Mouse (Mus musculus) macrophage (primary cell): ENCODE results near the gene Rnaseh2c. TPM values are rescaled to one million over a fixed set of nuclear protein-coding genes. Genes with fewer than 3 reads are reported as not detected.

Experiments
- H3K27ac ChIP-seq: fragments of 350-480 bp; formaldehyde crosslinking; 2 replicates; pipeline ENCODE4 v1.9.0; 2021
- H3K36me3 ChIP-seq: fragments of 350-480 bp; formaldehyde crosslinking; 2 replicates; pipeline ENCODE4 v1.9.0; 2021; ENCODE audit errors: inconsistent target
- H3K4me3 ChIP-seq: fragments of 350-480 bp; formaldehyde crosslinking; 2 replicates; pipeline ENCODE4 v1.9.0; 2021; ENCODE audit errors: inconsistent target
- H3K79me2 ChIP-seq: fragments of 350-480 bp; formaldehyde crosslinking; 2 replicates; pipeline ENCODE4 v1.9.0; 2021; ENCODE audit errors: inconsistent target
- WGBS: methylation state at CpG from one replicate; pipeline ENCODE4 v1.1.7; 2026; ENCODE audit warnings: inconsistent platforms; ENCODE audit not compliant: missing documents; 5-methylcytosine and 5-hydroxymethylcytosine counted together
- polyA plus RNA-seq: library from polyadenylated mRNA; stranded (reverse); fragments of 250-400 nt; gene quantifications from 3 replicates; pipeline ENCODE4 v1.2.4, GENCODE M21; 2018; ENCODE audit warnings: inconsistent platforms

The Rnaseh2c gene
- polyA plus RNA-seq, 1 experiment from 2014 or later, result 11.6 TPM

DNA sequence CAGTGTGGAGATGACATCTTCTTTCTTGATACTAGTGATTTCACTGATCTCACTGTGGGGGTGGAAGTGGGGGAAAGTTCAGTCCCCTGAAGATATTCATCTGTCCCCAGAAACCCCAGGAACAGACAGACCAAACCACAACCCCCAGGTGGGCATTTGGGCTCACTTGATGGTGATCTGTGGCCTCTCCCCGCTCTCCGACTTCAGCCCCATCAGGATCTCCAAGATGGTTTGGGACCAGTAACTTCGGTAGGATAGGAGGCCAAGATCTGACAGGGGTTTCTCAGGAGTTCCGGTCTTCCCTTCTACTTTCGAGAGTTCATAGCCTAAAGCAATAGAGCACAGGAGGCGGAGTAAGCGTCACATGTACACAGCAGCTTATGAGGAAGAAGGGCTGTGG, 2.0 kb downstream of the Rnaseh2c start:
- H3K27ac ChIP-seq, result no peak overlapping the region
- 67% methylated on average over 7 of the region's 7 CpGs for WGBS
- peaks cover 18% of the 10 kb centered on the region for H3K79me2 ChIP-seq
- H3K4me3 ChIP-seq, result no peak overlapping the region
- peaks cover 41% of the 10 kb centered on the region for H3K36me3 ChIP-seq

DNA sequence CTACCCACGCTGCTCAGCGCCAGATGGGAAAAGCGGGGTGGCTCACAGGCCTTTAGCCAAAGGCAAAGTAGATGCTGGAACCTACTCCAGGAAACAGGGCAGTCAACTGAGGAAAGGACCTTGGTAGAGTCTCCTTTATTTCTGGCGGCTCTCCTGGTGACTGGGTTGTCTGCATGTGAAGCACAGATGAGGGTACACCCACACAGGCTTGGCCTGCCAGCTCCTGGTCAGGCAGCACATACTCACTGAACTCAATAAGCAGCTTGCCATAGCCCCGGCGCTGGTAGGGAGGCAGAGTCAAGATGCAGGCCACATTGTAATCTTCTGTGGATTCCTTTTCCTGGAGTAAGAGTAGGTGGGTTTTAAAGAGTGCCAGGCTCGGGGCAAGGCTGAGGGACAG, 3.5 kb downstream of the Rnaseh2c start:
- H3K79me2 ChIP-seq, result peaks cover 27% of the 10 kb centered on the region
- WGBS, result 95% methylated on average over 7 of the region's 7 CpGs
- no peak overlapping the region for H3K4me3 ChIP-seq
- H3K36me3 ChIP-seq, result peaks cover 41% of the 10 kb centered on the region
- no peak overlapping the region for H3K27ac ChIP-seq

DNA sequence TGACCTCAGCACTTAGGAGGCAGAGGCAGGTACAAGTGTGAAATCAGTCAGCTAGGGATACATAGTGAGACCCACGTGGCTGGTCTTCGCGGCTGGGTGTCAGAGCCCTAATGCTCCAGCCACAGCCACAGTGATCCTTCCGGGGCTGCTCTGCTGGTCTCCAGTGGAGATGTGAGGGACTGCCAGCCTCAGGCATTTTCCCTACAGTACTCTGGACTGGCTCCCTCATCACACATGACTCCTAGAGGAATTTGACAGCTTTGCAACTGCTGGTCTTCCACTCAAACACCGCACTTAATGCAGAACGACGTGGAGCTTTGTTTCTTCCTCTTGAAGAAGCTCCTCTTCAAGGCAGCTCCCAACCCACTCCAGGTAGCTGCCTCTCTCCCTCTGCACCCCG, 4.5 kb downstream of the Rnaseh2c start:
- Histone ChIP-seq H3K4me3 (no peak overlapping the region), H3K27ac (no peak overlapping the region), H3K36me3 (peaks cover 41% of the 10 kb centered on the region), H3K79me2 (peaks cover 27% of the 10 kb centered on the region)
- 89% methylated on average over 8 of the region's 8 CpGs for WGBS

DNA sequence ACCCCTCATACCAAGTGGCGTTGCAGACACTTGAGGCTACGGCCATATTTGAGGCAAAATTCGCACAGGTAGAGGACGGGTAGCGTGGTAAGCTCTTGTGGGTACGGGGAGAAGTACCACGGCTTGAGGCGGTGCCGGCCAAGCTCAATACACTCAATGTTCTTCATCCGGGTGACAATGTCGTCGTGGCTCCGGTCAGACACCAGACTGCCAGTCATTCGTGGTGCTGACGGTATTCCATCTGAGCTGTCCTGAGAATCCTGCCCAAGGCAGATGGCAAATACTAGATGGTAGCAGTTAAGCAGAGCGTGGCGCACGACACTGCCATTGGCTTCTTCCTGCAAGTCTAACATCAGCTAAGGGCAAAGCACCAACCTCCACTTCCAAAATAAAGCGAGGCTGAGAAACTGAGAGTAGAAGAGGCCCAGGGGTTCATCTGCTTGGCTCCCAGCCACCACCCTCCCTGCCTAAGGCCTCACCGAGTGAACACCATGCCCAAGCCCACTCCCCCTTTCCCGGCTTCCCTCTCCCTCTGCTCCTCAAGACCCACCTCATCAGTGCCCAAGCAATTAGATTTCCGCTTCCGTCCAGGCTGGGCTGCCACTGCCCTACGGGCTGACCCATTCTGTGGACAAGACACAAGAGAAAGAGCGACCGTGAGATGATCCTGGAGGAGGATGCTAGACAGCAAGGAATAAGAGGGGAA, 6.2 kb downstream of the Rnaseh2c start:
- Histone ChIP-seq H3K79me2 (peaks cover 19% of the 10 kb centered on the region; the same call in 1 of the 2 replicates), H3K27ac (no peak overlapping the region), H3K36me3 (peaks cover 41% of the 10 kb centered on the region), H3K4me3 (no peak overlapping the region)
- WGBS, result 94% methylated on average over 24 of the region's 26 CpGs

DNA sequence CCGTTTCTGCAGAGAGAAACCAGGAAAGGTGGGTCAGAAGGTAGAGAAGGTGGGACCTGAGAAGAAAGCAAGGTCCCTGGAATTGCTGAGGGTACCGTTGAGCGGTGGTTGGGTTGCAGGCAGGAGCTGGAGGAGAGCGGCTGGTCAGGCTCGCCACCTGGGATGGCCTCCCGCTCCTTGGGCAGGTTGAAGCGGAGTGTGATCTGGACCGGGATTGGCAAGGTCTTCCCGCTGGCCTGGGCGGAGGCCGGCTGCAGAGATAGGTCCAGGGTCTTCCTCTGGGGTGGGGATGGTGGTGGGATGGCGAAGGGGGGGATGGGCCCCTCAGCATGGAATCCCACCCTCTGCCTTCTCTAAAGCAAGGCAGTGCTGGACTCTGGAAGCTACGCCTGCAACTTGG, 7.0 kb downstream of the Rnaseh2c start:
- Histone ChIP-seq H3K36me3 (peaks cover 41% of the 10 kb centered on the region), H3K27ac (no peak overlapping the region), H3K79me2 (peaks cover 12% of the 10 kb centered on the region; the same call in 1 of the 2 replicates), H3K4me3 (0 out of 2 replicates have a peak overlapping the region, but pooled peaks have one; percentile 62)
- WGBS, result 96% methylated on average over 13 of the region's 13 CpGs

DNA sequence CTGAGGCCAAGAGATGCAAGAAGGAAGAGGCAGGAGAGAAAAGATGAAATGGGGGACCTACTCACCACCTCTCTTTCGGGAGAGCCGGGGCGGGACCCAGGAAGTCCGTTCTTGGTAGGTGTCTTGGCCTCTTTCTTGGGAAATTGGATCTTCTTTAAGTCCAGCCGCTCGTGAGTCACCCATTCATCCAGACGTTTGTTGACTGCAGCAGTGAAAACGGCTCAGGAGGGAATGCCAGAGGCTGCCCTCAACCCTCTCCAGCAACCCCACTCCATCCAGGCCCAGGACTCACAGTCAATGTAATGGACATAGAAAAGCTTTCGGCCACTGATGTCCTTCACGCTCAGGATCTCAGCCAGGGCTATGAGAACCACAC, 7.5 kb downstream of the Rnaseh2c start:
- peaks cover 41% of the 10 kb centered on the region for H3K36me3 ChIP-seq
- WGBS, result 53% methylated on average over 10 of the region's 10 CpGs
- H3K4me3 ChIP-seq, result peak overlapping the region; percentile 62
- H3K79me2 ChIP-seq, result peaks cover 12% of the 10 kb centered on the region; the same call in 1 of the 2 replicates
- peak overlapping the region; percentile 90 for H3K27ac ChIP-seq

DNA sequence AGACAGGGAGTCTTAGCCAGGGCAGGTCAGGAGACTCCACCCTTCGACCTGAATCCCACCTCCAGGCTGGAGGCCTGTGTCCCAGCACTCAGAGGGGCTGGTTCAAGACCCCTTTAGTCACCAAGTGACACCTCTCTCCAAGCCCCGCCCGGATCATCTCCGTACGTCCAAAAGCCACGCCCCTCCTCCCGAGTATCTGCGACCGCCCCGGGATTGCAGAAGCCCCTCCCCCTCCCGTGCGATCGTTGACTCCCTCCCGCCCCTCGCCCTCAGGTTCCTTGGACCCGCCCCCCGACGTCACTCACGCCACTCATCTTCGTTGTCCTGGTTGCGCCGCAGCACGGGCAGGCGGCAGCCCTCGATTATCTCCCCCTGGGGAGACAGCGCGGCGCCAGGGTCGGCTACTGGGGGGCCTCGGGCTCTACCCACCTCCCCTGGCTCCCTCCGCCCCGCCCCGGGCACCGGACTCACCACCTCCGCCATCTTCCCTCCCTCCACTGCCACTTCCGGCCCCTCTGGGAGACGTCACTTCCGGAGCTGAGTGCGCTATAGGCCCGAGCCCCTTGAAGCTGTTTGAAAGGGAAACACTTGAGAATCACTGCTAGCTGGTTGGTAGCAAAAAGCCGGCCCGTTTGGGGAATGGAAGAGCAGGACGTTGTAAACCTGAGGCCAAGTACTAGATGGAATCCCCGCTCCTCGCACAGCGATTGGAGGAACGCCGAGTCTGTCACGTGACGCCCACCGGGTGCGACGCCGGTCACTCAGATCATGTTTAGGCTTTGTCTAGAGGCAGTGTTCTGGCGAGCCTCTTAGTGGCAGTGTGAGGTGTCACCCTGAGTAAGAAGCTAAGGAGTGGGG, 8.1 kb downstream of the Rnaseh2c start, which contains the start of gene Kat5:
TSS of gene Kat5 (minus strand) at position 691 of the 858 bp plus-strand sequence.
- H3K36me3 ChIP-seq, result peaks cover 36% of the 10 kb centered on the region
- H3K4me3 ChIP-seq, result peak within 1 kb of the TSS; percentile 62
- H3K27ac ChIP-seq, result peak within 1 kb of the TSS; percentile 90
- WGBS, result 3% methylated on average over 41 of the region's 55 CpGs
- H3K79me2 ChIP-seq, result peaks cover 12% of the 10 kb centered on the region; the same call in 1 of the 2 replicates

DNA sequence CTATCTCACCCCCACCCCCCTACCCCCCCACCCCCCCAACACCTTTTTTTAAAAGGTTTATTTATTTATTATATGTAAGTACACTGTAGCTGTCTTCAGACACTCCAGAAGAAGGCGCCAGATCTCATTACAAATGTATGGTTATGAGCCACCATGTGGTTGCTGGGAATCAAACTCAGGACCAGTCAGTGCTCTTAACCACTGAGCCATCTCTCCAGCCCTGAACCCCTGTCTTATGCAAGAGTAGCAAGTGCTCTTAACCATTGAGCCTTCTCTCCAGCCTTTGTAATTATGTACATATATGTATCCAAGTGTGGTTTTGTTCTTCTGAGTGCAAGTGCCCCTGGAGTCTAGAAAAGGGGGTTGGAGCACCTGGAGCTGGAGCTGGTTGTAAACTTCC, 10.3 kb downstream of the Rnaseh2c start:
- Histone ChIP-seq H3K27ac (no peak overlapping the region), H3K36me3 (peaks cover 14% of the 10 kb centered on the region; the same call in 1 of the 2 replicates), H3K4me3 (no peak overlapping the region), H3K79me2 (peaks cover 12% of the 10 kb centered on the region; the same call in 1 of the 2 replicates)
- 100% methylated on average over 1 of the region's 1 CpGs for WGBS

DNA sequence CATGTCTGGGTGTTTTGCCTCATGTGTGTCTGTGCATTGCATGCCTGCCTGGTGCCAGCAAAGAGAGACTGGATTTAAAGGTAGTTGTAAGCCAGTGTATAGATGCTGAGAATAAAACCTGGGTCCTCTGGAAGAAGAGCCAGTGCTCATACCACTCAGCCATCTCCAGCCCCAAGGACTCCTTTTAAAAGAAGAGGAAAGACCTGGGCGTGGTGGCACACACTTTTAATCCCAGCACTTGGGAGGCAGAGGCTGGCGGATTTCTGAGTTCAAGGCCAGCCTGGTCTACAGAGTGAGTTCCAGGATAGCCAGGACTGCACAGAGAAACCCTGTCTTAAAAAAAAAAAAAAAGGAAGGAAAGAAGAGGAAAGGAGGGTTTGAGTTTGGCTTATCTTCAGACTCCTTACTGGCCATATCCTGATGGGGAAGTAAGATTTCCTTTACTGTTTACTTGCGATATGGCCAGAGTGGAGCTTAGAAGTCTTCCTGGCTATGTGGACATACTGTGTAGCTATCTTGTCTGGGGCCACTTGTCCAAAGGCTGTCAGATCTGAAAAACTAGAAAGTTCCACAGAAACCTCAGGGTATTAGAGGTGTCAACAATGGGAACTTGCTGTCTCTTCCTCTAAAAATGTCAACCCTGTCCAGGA, 11.2 kb downstream of the Rnaseh2c start:
- peaks cover 5% of the 10 kb centered on the region; the same call in 1 of the 2 replicates for H3K36me3 ChIP-seq
- H3K4me3 ChIP-seq, result no peak overlapping the region
- 47% methylated on average over 3 of the region's 3 CpGs for WGBS
- H3K79me2 ChIP-seq, result peaks cover 12% of the 10 kb centered on the region; the same call in 1 of the 2 replicates
- H3K27ac ChIP-seq, result peak overlapping the region; percentile 2; the same call in 1 of the 2 replicates

DNA sequence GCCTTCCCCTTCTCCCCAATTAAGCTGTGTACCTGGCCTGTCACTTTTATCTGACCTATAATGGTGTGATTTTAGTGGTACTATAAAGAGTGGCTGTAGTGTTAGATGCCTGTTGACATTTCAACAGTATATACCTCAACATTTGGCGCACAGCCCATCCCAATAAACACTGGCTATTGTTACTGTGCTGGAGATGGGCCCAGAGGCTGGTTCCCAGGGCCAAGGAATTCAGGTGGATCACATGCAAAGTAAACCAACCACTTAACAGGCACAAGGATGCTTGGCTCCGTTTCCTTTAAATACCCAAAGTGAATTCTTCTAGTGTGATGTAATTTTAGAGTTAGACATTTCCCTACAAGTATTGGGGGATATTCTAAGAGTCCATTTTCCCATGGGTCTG, 13.3 kb downstream of the Rnaseh2c start:
- H3K4me3 ChIP-seq, result no peak overlapping the region
- H3K79me2 ChIP-seq, result no peaks in the 10 kb centered on the region
- H3K36me3 ChIP-seq, result no peaks in the 10 kb centered on the region
- WGBS, result 100% methylated on average over 2 of the region's 2 CpGs
- H3K27ac ChIP-seq, result no peak overlapping the region

DNA sequence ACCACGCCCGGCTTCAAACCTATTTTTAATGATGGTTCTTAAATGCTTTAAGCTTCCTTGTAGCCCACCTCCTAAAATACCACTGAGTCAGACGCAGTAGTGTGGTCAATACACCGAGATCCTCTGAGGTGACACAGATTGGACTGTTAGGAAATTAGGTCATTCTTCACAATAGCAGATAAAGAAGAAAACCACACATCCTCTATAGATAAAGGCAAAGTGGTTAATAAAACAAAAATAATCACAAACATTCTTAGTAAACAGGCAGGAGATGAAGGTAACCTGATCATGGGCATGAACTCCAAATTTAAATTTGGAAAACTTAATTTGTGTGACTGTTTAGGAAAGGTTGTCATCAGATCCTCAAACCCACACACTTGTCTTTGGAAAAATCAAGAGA, 18.3 kb downstream of the Rnaseh2c start:
- Histone ChIP-seq H3K79me2 (no peaks in the 10 kb centered on the region), H3K36me3 (no peaks in the 10 kb centered on the region), H3K27ac (no peak overlapping the region), H3K4me3 (no peak overlapping the region)
- WGBS, result 83% methylated on average over 4 of the region's 4 CpGs

DNA sequence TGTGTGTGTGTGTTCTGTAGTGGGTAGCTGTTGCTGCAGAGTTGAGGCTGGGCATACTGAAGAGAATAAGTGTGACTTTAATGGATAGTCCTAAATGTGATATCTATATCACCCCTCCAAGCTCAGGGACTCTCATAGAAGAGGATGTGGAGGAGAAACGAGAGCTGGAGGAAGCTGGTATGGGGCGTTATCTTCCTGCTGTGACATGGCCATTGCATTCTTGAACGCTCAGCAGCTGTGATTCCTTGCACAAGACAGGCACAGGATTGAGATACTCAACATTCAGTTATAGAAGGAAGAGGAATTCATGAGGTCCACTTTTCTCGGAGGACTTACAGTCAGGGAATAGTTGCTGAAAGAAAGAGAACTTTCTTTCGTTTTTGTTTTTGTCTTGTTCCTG, 20.2 kb downstream of the Rnaseh2c start:
- Histone ChIP-seq H3K4me3 (no peak overlapping the region), H3K79me2 (no peaks in the 10 kb centered on the region), H3K27ac (peak overlapping the region; percentile 19; the same call in 1 of the 2 replicates), H3K36me3 (no peaks in the 10 kb centered on the region)
- 28% methylated on average over 5 of the region's 5 CpGs for WGBS

DNA sequence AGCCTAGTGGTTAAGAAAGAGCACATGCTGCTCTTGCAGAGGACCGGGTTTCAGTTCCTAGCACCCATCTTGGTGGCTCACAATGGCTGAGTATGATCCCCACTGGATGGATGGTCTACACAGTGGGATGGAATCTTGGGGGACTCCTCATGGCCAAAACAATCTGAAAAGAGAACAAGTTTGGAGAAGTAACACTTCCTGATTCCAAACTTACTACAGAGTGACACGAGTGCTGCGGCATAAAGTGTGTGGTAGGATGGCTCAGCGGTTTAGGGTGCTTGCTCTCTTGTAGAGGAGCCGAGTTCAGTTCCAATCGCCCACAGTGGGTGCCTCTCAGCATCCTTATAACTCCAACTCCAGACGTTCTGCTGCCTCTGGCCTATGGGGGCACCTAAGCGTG, 23.6 kb downstream of the Rnaseh2c start:
- Histone ChIP-seq H3K4me3 (no peak overlapping the region), H3K27ac (no peak overlapping the region), H3K36me3 (no peaks in the 10 kb centered on the region), H3K79me2 (no peaks in the 10 kb centered on the region)
- WGBS, result 49% methylated on average over 8 of the region's 8 CpGs

DNA sequence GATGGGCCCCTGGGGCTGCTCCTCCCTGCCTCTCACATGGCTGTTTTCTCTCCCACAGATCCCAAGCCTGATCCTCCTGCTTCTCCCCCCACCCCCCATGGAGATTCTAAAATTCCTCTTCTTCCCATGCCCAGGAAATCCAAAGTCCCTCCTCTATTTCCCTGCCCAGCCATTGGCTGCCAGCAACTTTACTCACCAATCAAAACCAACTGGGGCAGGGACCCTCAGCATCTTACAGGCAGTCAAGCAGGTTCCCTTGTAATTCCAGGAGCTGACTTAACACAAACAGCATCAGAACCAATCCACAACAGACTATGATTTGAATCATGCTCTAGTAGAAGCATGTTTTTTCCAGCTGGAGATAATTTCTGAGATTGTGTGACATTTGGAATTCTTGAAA, 28.2 kb downstream of the Rnaseh2c start:
- Histone ChIP-seq H3K4me3 (no peak overlapping the region), H3K36me3 (no peaks in the 10 kb centered on the region), H3K27ac (no peak overlapping the region), H3K79me2 (no peaks in the 10 kb centered on the region)
